Mouse (Mus musculus) thymus, postnatal 10 days (tissue): ENCODE measurements at regions not wholly inside any gene's neighbourhood (a gene's known extent, or its start where the extent isn't known, plus 50 kb on each side); places are given as distances from the start of the nearest gene placed in this dataset.
A peak's percentile ranks its signal among the peaks of the same experiment; 100 is the strongest.
"Not testable (repeated sequence)": the region's sequence is repeated elsewhere in the genome, so short reads cannot be mapped to it uniquely, and the experiment has no call there.

Source experiments
- DNase-seq, 2 experiments: peaks; one replicate each; pipeline ENCODE4 v3.0.0; 2021; ENCODE audit warnings: low spot score in 2 of 2

DNA sequence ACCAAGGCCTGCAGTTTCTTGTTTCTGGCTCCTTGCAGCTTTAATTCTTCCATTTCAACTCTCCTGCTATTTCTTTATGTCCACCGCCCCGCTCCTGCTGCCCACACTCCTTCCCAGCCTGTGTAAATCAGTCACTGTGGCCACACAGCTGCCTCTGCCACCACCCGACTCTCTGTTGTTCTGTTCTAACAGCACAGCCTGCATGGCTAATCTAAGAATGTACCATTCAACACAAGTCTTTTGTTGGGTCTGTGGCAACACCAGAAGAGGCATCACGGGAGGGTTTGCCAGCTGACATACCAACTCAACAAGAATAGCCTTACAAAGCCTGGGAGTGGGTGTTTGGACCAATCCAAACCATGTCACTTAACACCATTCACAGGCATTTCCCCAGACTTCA is 264.9 kb upstream of the Pum3 start:
- DNase-seq, result no peak

- no peak for DNase-seq
Observed at GRCm38 (mm10) chr19:27693706-27694105, 264.1 kb upstream of the Pum3 start.

- DNase-seq, result no peak
Observed at GRCm38 (mm10) chr19:27692944-27693343, 263.3 kb upstream of the Pum3 start.

DNA sequence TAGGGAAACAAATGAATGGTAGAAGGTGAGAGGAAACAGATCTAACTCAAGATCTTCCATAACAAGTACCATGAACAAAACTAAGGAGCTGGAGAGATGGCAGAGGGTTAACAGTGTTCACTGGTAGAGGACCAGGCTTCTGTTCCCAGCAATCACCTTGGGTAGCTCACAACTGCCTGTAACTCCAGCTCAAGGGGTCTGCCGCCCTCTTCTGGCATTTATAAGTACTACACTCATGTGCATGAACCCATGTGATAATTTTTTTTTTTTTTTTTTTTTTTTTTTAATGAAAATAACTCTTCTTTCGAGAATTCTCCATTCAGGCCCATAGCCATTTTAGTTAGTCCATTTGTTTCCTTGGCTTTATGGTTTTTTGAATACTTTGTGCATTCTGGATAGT is 253.8 kb upstream of the Pum3 start:
- DNase-seq, result peak in 1 of 2 experiments; percentile 11

- no peak for DNase-seq
Observed at GRCm38 (mm10) chr19:27679427-27679826, 249.8 kb upstream of the Pum3 start.

DNA sequence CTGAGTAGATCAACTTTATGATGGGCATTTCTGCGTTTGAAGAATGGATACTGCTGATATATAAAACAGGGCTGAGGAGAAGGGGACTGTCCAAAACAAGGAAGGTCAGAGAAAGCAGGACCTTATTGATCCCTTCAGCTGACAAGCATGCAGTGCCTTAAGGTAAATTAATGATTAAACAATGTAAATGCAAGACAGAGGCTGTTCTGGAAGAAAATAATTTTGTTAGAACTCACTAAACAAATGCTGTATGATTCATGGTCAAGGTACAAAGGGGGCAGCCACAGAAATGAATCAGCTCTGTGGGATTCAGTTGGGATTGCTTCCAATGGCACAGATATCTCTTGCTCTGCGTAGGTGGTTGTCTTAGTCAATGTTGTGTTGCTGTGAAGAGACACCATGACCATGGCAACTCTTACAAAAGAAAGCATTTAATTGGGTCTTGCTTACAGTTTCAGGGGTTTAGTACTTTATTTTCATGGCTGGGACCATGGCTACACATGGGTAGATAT is 243.1 kb upstream of the Pum3 start:
- DNase-seq, result no peak

- DNase-seq, result no peak
Observed at GRCm38 (mm10) chr19:27663296-27663695, 233.7 kb upstream of the Pum3 start.

DNA sequence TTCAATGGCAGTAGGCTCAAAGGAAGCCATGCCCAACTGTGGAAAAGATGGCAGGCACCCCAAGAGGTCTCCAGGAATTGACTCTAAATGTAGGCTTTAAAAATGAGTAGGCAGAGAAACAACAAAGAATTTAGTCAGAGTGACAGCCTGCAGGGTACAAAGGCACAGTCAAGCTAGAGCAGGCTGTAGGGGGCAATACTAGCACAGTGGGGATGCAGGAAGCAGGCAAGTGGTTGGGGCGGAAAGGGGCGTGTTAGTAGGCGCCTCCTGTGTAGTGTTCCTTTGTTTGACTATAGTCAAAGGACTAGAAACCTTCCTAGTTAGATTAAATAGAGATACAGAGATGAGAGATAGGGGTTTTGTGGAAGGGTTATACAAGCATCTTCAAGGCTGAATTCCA is 211.4 kb upstream of the Pum3 start:
- DNase-seq, result no peak

GRCm38 (mm10) chr19:27633105-27633504 is 203.5 kb upstream of the Pum3 start:
- DNase-seq, result no peak

DNA sequence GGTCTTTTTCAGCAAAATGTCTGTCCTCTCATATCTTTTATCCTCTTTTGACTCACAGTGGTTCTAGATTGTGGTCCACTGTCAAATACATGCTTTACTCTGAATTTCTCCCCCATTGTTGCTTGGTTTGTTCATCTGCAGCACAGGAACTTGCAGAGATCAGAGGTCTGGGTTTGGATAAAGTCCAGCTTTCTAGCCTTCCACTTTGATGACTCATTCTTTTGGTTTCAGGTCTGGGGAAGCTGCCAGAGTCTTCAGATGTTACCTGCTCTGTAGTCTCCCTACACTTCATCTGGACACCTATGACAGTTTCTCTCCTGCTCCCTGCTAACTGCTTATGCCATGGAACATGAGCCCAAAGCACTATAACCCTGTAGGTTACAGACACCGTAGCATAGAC is 198.0 kb upstream of the Pum3 start:
- no peak for DNase-seq

DNA sequence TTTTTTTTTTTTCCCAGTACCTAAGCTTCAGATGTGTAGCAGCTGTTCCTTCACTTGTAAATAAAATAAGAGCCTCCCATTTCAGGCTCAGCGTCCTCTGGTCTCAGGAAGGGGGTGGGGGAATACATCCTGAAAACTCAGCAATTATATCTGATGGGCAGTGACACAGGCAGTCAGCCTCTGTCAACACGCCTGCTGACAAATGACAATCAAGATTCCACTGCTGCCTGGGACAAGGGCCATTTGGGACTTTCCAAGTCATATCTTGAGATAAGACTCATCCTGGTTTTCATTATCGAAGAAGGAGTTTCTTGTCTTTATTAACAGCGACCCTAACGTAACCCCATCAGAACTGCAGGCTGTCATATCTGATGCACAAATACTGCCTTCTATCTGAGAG is 187.9 kb upstream of the Pum3 start:
- DNase-seq, result no peak

DNA sequence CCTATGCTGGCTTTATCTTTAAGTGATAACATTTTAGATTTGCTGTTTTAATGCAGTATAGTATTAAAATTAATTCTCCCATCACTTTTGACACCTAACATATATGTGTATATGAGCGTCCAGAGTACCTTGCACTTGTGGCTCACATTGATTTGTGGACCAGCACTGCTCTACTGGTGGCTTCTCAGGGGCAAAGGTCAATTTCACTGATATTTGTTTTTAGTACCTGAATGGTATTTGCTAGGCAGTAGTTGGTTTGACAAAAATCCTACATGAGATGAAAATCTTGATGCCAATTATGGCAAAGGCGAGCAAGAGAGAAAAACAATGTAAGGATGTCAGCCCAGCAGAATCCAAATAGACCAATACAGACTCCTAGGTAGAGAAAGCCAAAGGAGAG is 177.3 kb upstream of the Pum3 start:
- DNase-seq, result no peak

GRCm38 (mm10) chr19:27603296-27603695 is 173.7 kb upstream of the Pum3 start:
- no peak for DNase-seq

- no peak for DNase-seq
Observed at GRCm38 (mm10) chr19:27601551-27601950, 171.9 kb upstream of the Pum3 start.

DNA sequence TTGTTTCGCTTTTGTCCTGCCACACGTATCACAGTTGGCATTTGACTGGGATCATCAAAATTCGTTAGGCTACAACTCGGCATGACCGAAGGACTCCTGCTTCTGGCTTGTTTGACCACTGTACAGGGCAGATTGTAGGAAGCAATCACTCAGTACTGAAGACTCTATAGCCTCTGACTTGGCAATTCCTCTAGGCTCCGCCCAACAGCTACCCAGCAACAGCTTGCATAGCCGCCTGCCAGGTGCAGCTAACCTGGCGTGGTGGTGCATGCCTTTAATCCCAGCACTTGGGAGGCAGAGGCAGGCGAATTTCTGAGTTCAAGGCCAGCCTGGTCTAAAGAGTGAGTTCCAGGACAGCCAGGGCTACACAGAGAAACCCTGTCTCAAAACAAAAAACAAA is 170.8 kb upstream of the Pum3 start:
- DNase-seq, result not testable (repeated sequence)

- DNase-seq, result no peak
Observed at GRCm38 (mm10) chr19:27599639-27600308, 170.1 kb upstream of the Pum3 start.

DNA sequence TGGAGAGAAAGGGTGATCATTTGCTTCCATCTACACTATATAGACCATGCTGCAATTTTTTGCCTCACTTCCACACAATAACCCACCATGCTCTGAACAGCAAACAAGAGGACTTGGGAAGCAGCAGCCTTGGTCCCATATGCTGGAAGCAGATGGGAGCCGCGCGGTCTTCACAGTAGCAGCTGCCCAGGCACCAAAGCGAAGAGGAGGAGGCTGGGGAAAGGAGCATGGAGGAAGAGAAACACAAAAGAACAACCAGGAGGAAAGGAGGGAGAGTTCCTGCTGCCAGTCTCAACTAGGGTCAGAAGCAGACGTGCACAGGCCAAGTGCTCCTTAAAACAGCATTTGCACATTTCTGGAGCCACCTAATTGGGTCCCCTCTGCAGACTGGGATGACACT is 168.7 kb upstream of the Pum3 start:
- no peak for DNase-seq

GRCm38 (mm10) chr19:27585566-27585965 is 155.9 kb upstream of the Pum3 start:
- DNase-seq, result no peak

GRCm38 (mm10) chr19:27582111-27582500 is 152.5 kb upstream of the Pum3 start:
- DNase-seq, result no peak

GRCm38 (mm10) chr19:27581362-27582110 is 151.9 kb upstream of the Pum3 start:
- no peak for DNase-seq

- DNase-seq, result no peak
Observed at GRCm38 (mm10) chr19:27576478-27576877, 146.9 kb upstream of the Pum3 start.

- no peak for DNase-seq
Observed at GRCm38 (mm10) chr19:27566929-27567328, 137.3 kb upstream of the Pum3 start.

DNA sequence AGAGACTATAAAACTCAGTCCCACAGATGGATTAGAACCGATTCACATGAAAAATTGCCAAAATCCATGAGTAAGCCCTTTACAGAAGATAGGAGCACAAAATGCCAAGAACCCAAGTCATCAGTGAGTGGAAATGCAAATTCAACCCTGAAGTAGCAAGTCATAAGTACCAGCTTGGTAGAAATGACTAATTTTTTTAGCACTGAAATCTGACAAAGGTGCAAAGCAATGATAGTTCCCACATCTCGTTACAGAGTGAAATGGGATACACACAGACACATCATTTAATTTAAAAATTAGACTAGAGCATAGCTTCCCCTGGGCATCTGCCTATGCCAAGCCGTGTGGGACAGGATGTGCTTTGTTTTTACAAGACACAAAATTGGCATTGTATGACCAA is 136.4 kb upstream of the Pum3 start:
- no peak for DNase-seq
